Mouse (Mus musculus): ENCODE results near the gene Acan. TPM values are rescaled to one million over a fixed set of nuclear protein-coding genes. Genes with fewer than 3 reads are reported as not detected.

Gene Acan
- polyA plus RNA-seq, 1 experiment from 2014 or later: 0.02 TPM

GRCm38 (mm10) chr7:79079212-79079611, 25.9 kb downstream of the Acan start:
- Histone ChIP-seq H3K4me3 (replicated peaks) (no peak overlapping the region), H3K27me3 (no peaks in the 10 kb centered on the region), H3K27ac (no peak overlapping the region), H3K4me2 (no peak overlapping the region), H3K36me3 (no peaks in the 10 kb centered on the region), H3K9me3 (replicated peaks) (no peaks in the 10 kb centered on the region), H3K4me1 (replicated peaks) (no peaks in the 10 kb centered on the region), H3K9ac (no peak overlapping the region)
- WGBS (ENCODE audit: insufficient replicate concordance): 46% methylated on average over 3 of the region's 3 CpGs
- DNase-seq (no peak), ATAC-seq (ENCODE audit: low read depth) (no peak)

- DNase-seq: peak; percentile 11
- Histone ChIP-seq H3K9me3 (replicated peaks) (no peaks in the 10 kb centered on the region), H3K27ac (no peak overlapping the region), H3K4me2 (no peak overlapping the region), H3K4me3 (replicated peaks) (no peak overlapping the region), H3K27me3 (no peaks in the 10 kb centered on the region), H3K4me1 (replicated peaks) (no peaks in the 10 kb centered on the region), H3K9ac (no peak overlapping the region), H3K36me3 (no peaks in the 10 kb centered on the region)
- WGBS (ENCODE audit: insufficient replicate concordance): 15% methylated on average over 7 of the region's 7 CpGs
- ATAC-seq (ENCODE audit: low read depth): no peak
Observed at GRCm38 (mm10) chr7:79080572-79081399, 27.5 kb downstream of the Acan start.

GRCm38 (mm10) chr7:79089111-79089510, 35.8 kb downstream of the Acan start:
- ATAC-seq (ENCODE audit: low read depth): no peak
- 51% methylated on average over 4 of the region's 4 CpGs for WGBS (ENCODE audit: insufficient replicate concordance)
- no peak overlapping the region for H3K27ac ChIP-seq
- no peak overlapping the region for H3K4me3 ChIP-seq (replicated peaks)
- H3K9me3 ChIP-seq (replicated peaks): no peaks in the 10 kb centered on the region
- no peak for DNase-seq
- H3K4me2 ChIP-seq: no peak overlapping the region
- H3K9ac ChIP-seq: no peak overlapping the region
- no peaks in the 10 kb centered on the region for H3K36me3 ChIP-seq
- no peaks in the 10 kb centered on the region for H3K4me1 ChIP-seq (replicated peaks)
- H3K27me3 ChIP-seq: no peaks in the 10 kb centered on the region

- Histone ChIP-seq H3K36me3 (no peaks in the 10 kb centered on the region), H3K27me3 (no peaks in the 10 kb centered on the region), H3K4me3 (replicated peaks) (no peak overlapping the region), H3K4me1 (replicated peaks) (no peaks in the 10 kb centered on the region), H3K9me3 (replicated peaks) (no peaks in the 10 kb centered on the region), H3K27ac (no peak overlapping the region), H3K4me2 (no peak overlapping the region), H3K9ac (no peak overlapping the region)
- no peak for DNase-seq
- ATAC-seq (ENCODE audit: low read depth): no peak
- 57% methylated on average over 5 of the region's 5 CpGs for WGBS (ENCODE audit: insufficient replicate concordance)
Observed at GRCm38 (mm10) chr7:79096492-79096891, 43.2 kb downstream of the Acan start.

- H3K36me3 ChIP-seq: no peaks in the 10 kb centered on the region
- no peak overlapping the region for H3K27ac ChIP-seq
- no peak overlapping the region for H3K4me3 ChIP-seq (replicated peaks)
- no peak overlapping the region for H3K4me2 ChIP-seq
- no peak for ATAC-seq (ENCODE audit: low read depth)
- no peaks in the 10 kb centered on the region for H3K4me1 ChIP-seq (replicated peaks)
- no peak for DNase-seq
- WGBS (ENCODE audit: insufficient replicate concordance): 56% methylated on average over 4 of the region's 4 CpGs
- no peaks in the 10 kb centered on the region for H3K9me3 ChIP-seq (replicated peaks)
- H3K9ac ChIP-seq: no peak overlapping the region
- H3K27me3 ChIP-seq: no peaks in the 10 kb centered on the region
Observed at GRCm38 (mm10) chr7:79113848-79114247, 60.6 kb downstream of the Acan start.

- ATAC-seq (ENCODE audit: low read depth) (no peak), DNase-seq (no peak)
- Histone ChIP-seq H3K4me3 (replicated peaks) (no peak overlapping the region), H3K9ac (no peak overlapping the region), H3K36me3 (no peaks in the 10 kb centered on the region), H3K27ac (no peak overlapping the region), H3K4me1 (replicated peaks) (no peaks in the 10 kb centered on the region), H3K9me3 (replicated peaks) (no peaks in the 10 kb centered on the region), H3K4me2 (no peak overlapping the region), H3K27me3 (0 out of 2 replicates have a peak, but pooled peaks cover 4% of the 10 kb centered on the region)
- WGBS (ENCODE audit: insufficient replicate concordance): 58% methylated on average over 5 of the region's 5 CpGs
Observed at GRCm38 (mm10) chr7:79123465-79123864, 70.2 kb downstream of the Acan start.

- Histone ChIP-seq H3K9ac (no peak overlapping the region), H3K27ac (no peak overlapping the region), H3K4me2 (no peak overlapping the region), H3K9me3 (replicated peaks) (no peaks in the 10 kb centered on the region), H3K27me3 (peaks cover 29% of the 10 kb centered on the region), H3K4me3 (replicated peaks) (no peak overlapping the region), H3K36me3 (0 out of 2 replicates have a peak, but pooled peaks cover 5% of the 10 kb centered on the region), H3K4me1 (replicated peaks) (peaks cover 10% of the 10 kb centered on the region; the same call in 1 of the 2 replicates)
- ATAC-seq (ENCODE audit: low read depth) (no peak), DNase-seq (no peak)
- WGBS (ENCODE audit: insufficient replicate concordance): 22% methylated on average over 8 of the region's 8 CpGs
Observed at GRCm38 (mm10) chr7:79129883-79130282, 76.6 kb downstream of the Acan start.

GRCm38 (mm10) chr7:79130385-79130784, 77.1 kb downstream of the Acan start:
- no peak overlapping the region for H3K9ac ChIP-seq
- peak overlapping the region; percentile 42 for H3K4me2 ChIP-seq
- 26% methylated on average over 13 of the region's 13 CpGs for WGBS (ENCODE audit: insufficient replicate concordance)
- H3K4me1 ChIP-seq (replicated peaks): peaks cover 10% of the 10 kb centered on the region; the same call in 1 of the 2 replicates
- peaks cover 29% of the 10 kb centered on the region for H3K27me3 ChIP-seq
- H3K36me3 ChIP-seq: 0 out of 2 replicates have a peak, but pooled peaks cover 5% of the 10 kb centered on the region
- no peak for ATAC-seq (ENCODE audit: low read depth)
- no peaks in the 10 kb centered on the region for H3K9me3 ChIP-seq (replicated peaks)
- no peak for DNase-seq
- H3K27ac ChIP-seq: no peak overlapping the region
- peak overlapping the region; percentile 10; the same call in 1 of the 2 replicates for H3K4me3 ChIP-seq (replicated peaks)

- DNase-seq: no peak
Observed at GRCm38 (mm10) chr7:79130843-79131444, 77.7 kb downstream of the Acan start, which contains the start of gene Hapln3. Hapln3 (minus strand) TSS chr7:79131018.

GRCm38 (mm10) chr7:79133391-79133790, 80.1 kb downstream of the Acan start:
- ATAC-seq (ENCODE audit: low read depth): peak; percentile 39; the same call in 1 of the 2 replicates
- no peak for DNase-seq
- Histone ChIP-seq H3K9ac (no peak overlapping the region), H3K36me3 (peaks cover 9% of the 10 kb centered on the region; the same call in 1 of the 2 replicates), H3K27ac (no peak overlapping the region), H3K4me1 (replicated peaks) (peaks cover 10% of the 10 kb centered on the region; the same call in 1 of the 2 replicates), H3K9me3 (replicated peaks) (no peaks in the 10 kb centered on the region), H3K27me3 (peaks cover 26% of the 10 kb centered on the region), H3K4me2 (no peak overlapping the region), H3K4me3 (replicated peaks) (no peak overlapping the region)
- 47% methylated on average over 6 of the region's 6 CpGs for WGBS (ENCODE audit: insufficient replicate concordance)

More at GRCm38 (mm10) chr7:79130843-79131444, 77.7 kb downstream of the Acan start, which contains the start of gene Hapln3:
- H3K4me1 ChIP-seq (replicated peaks): peaks cover 10% of the 10 kb centered on the region; the same call in 1 of the 2 replicates
- peak within 1 kb of the TSS; percentile 42 for H3K4me2 ChIP-seq
- H3K27me3 ChIP-seq: peaks cover 29% of the 10 kb centered on the region
- 0 out of 2 replicates have a peak, but pooled peaks cover 5% of the 10 kb centered on the region for H3K36me3 ChIP-seq
- no peak within 1 kb of the TSS for H3K9ac ChIP-seq
- H3K9me3 ChIP-seq (replicated peaks): no peaks in the 10 kb centered on the region
- no peak within 1 kb of the TSS for H3K27ac ChIP-seq
- H3K4me3 ChIP-seq (replicated peaks): peak within 1 kb of the TSS; percentile 10; the same call in 1 of the 2 replicates
- ATAC-seq (ENCODE audit: low read depth): 0 out of 2 replicates have a peak, but pooled peaks have one; percentile 9
- WGBS (ENCODE audit: insufficient replicate concordance): 11% methylated on average over 19 of the region's 19 CpGs

- Histone ChIP-seq H3K4me3 (replicated peaks) (no peak overlapping the region), H3K27ac (no peak overlapping the region), H3K4me1 (replicated peaks) (peaks cover 12% of the 10 kb centered on the region), H3K27me3 (no peaks in the 10 kb centered on the region), H3K36me3 (peaks cover 16% of the 10 kb centered on the region), H3K9ac (no peak overlapping the region), H3K9me3 (replicated peaks) (no peaks in the 10 kb centered on the region), H3K4me2 (no peak overlapping the region)
- ATAC-seq (ENCODE audit: low read depth) (no peak), DNase-seq (no peak)
- WGBS (ENCODE audit: insufficient replicate concordance): 56% methylated on average over 6 of the region's 6 CpGs
Observed at GRCm38 (mm10) chr7:79139328-79139824, 86.1 kb downstream of the Acan start.
